Mouse (Mus musculus) adrenal gland, adult (tissue): ENCODE measurements at regions not wholly inside any gene's neighbourhood (a gene's known extent, or its start where the extent isn't known, plus 50 kb on each side); places are given as distances from the start of the nearest gene placed in this dataset.

Experiments
- DNase-seq, 2 experiments: peaks; one replicate each; pipeline ENCODE4 v3.0.0; 2022 to 2023; ENCODE audit warnings: low spot score in 1 of 2; ENCODE audit not compliant: inconsistent age in 2 of 2

GRCm38 (mm10) chr13:59968584-59969240 is 145.8 kb upstream of the Tut7 start:
- no peak for DNase-seq

- DNase-seq: no peak
These were observed 143.7 kb upstream of the Tut7 start for GRCm38 (mm10) chr13:59966535-59967255.

GRCm38 (mm10) chr13:59964981-59965380 is 142.0 kb upstream of the Tut7 start:
- DNase-seq: no peak

- no peak for DNase-seq
These were observed 140.0 kb upstream of the Tut7 start for GRCm38 (mm10) chr13:59962676-59963664.

GRCm38 (mm10) chr13:59956441-59956840 is 133.5 kb upstream of the Tut7 start:
- no peak for DNase-seq

- DNase-seq: peak in 1 of 2 experiments; percentile 53
These were observed 129.9 kb upstream of the Tut7 start for GRCm38 (mm10) chr13:59952809-59953208.

- DNase-seq: no peak
These were observed 129.2 kb upstream of the Tut7 start for GRCm38 (mm10) chr13:59952116-59952515.

GRCm38 (mm10) chr13:59950281-59950680 is 127.3 kb upstream of the Tut7 start:
- peak in 1 of 2 experiments; percentile 44 for DNase-seq

- DNase-seq: no peak
These were observed 126.5 kb upstream of the Tut7 start for GRCm38 (mm10) chr13:59949471-59949870.

GRCm38 (mm10) chr13:59948496-59949138 is 125.7 kb upstream of the Tut7 start:
- no peak for DNase-seq

- DNase-seq: no peak
These were observed 124.5 kb upstream of the Tut7 start for GRCm38 (mm10) chr13:59947461-59947860.

GRCm38 (mm10) chr13:59946509-59946908 is 123.6 kb upstream of the Tut7 start:
- DNase-seq: peak in 1 of 2 experiments; percentile 52

GRCm38 (mm10) chr13:59945631-59946030 is 122.7 kb upstream of the Tut7 start:
- no peak for DNase-seq

- no peak for DNase-seq
These were observed 120.7 kb upstream of the Tut7 start for GRCm38 (mm10) chr13:59943602-59944140.

- no peak for DNase-seq
These were observed 120.1 kb upstream of the Tut7 start for GRCm38 (mm10) chr13:59943020-59943419.

GRCm38 (mm10) chr13:59941519-59941918 is 118.6 kb upstream of the Tut7 start:
- no peak for DNase-seq

- no peak for DNase-seq
These were observed 117.7 kb upstream of the Tut7 start for GRCm38 (mm10) chr13:59940414-59941205.

GRCm38 (mm10) chr13:59939886-59940285 is 116.9 kb upstream of the Tut7 start:
- DNase-seq: no peak

- no peak for DNase-seq
These were observed 114.2 kb upstream of the Tut7 start for GRCm38 (mm10) chr13:59937147-59937546.

GRCm38 (mm10) chr13:59934556-59934955 is 111.6 kb upstream of the Tut7 start:
- no peak for DNase-seq
